Mouse (Mus musculus) CD8-positive naive resting alpha-beta T cell, adult 2 months (primary cell): ENCODE measurements at regions not wholly inside any gene's neighbourhood (a gene's known extent, or its start where the extent isn't known, plus 50 kb on each side); places are given as distances from the start of the nearest gene placed in this dataset.

Experiments
- DNase-seq, 2 experiments: peaks; one replicate each; pipeline ENCODE4 v3.0.0; 2022; ENCODE audit warnings: low read depth in 2 of 2, low spot score in 2 of 2

GRCm38 (mm10) chr14:46706462-46706861, 53.9 kb upstream of the Cdkn3 start:
- DNase-seq = no peak

GRCm38 (mm10) chr14:46704316-46704751, 56.0 kb upstream of the Cdkn3 start:
- no peak for DNase-seq

- DNase-seq = peak in 1 of 2 experiments; percentile 15
Measured at GRCm38 (mm10) chr14:46702669-46703435, 57.5 kb upstream of the Cdkn3 start.

- no peak for DNase-seq
Measured at GRCm38 (mm10) chr14:46692571-46692970, 67.8 kb upstream of the Cdkn3 start.

GRCm38 (mm10) chr14:46692067-46692466, 68.3 kb upstream of the Cdkn3 start:
- DNase-seq = no peak

GRCm38 (mm10) chr14:46682728-46683127, 77.6 kb upstream of the Cdkn3 start:
- DNase-seq = no peak

- DNase-seq = no peak
Measured at GRCm38 (mm10) chr14:46678935-46679334, 81.4 kb upstream of the Cdkn3 start.

- no peak for DNase-seq
Measured at GRCm38 (mm10) chr14:46671482-46672225, 88.7 kb upstream of the Cdkn3 start.

- DNase-seq = no peak
Measured at GRCm38 (mm10) chr14:46671062-46671461, 89.3 kb upstream of the Cdkn3 start.

- DNase-seq = no peak
Measured at GRCm38 (mm10) chr14:46670221-46671046, 89.9 kb upstream of the Cdkn3 start.

GRCm38 (mm10) chr14:46668275-46668674, 92.1 kb upstream of the Cdkn3 start:
- DNase-seq = no peak

GRCm38 (mm10) chr14:46664305-46664704, 96.0 kb upstream of the Cdkn3 start:
- DNase-seq = no peak

- no peak for DNase-seq
Measured at GRCm38 (mm10) chr14:46663529-46663928, 96.8 kb upstream of the Cdkn3 start.

- DNase-seq = no peak
Measured at GRCm38 (mm10) chr14:46661792-46662545, 98.4 kb upstream of the Cdkn3 start.

GRCm38 (mm10) chr14:46661118-46661791, 99.1 kb upstream of the Cdkn3 start:
- DNase-seq = no peak

GRCm38 (mm10) chr14:46659365-46659764, 101.0 kb upstream of the Cdkn3 start:
- DNase-seq = no peak

- DNase-seq = no peak
Measured at GRCm38 (mm10) chr14:46656249-46656648, 104.1 kb upstream of the Cdkn3 start.

- no peak for DNase-seq
Measured at GRCm38 (mm10) chr14:46647319-46647974, 112.9 kb upstream of the Cdkn3 start.

GRCm38 (mm10) chr14:46646673-46647318, 113.5 kb upstream of the Cdkn3 start:
- no peak for DNase-seq
